Mouse (Mus musculus) right cerebral cortex, postnatal 4 days (tissue): ENCODE data around the gene Atp6v1e1.
A peak's percentile ranks its signal among the peaks of the same experiment; 100 is the strongest.
"Not testable (repeated sequence)": the region's sequence is repeated elsewhere in the genome, so short reads cannot be mapped to it uniquely, and the experiment has no call there.

Experiments
- DNase-seq: peaks from one replicate; pipeline ENCODE4 v3.0.0-alpha.2; 2022

The Atp6v1e1 gene

GRCm38 (mm10) chr6:120822307-120822928, at the start of gene Atp6v1e1:
TSS of gene Atp6v1e1 (minus strand) at chr6:120822793.
- DNase-seq = peak; percentile 81

GRCm38 (mm10) chr6:120871286-120871685, 48.7 kb upstream of the Atp6v1e1 start:
- DNase-seq = no peak

GRCm38 (mm10) chr6:120868824-120869223, 46.2 kb upstream of the Atp6v1e1 start:
- DNase-seq = peak; percentile 61

GRCm38 (mm10) chr6:120866051-120866814, 43.6 kb upstream of the Atp6v1e1 start:
- no peak for DNase-seq

GRCm38 (mm10) chr6:120860079-120860478, 37.5 kb upstream of the Atp6v1e1 start:
- no peak for DNase-seq

- no peak for DNase-seq
These were observed 35.7 kb upstream of the Atp6v1e1 start for GRCm38 (mm10) chr6:120858217-120858711.

- DNase-seq = no peak
These were observed 31.8 kb upstream of the Atp6v1e1 start for GRCm38 (mm10) chr6:120854413-120854812.

GRCm38 (mm10) chr6:120850720-120851119, 28.1 kb upstream of the Atp6v1e1 start:
- not testable (repeated sequence) for DNase-seq

- no peak for DNase-seq
These were observed 19.2 kb upstream of the Atp6v1e1 start for GRCm38 (mm10) chr6:120841754-120842153.

- no peak for DNase-seq
These were observed 17.7 kb upstream of the Atp6v1e1 start for GRCm38 (mm10) chr6:120840258-120840657.

GRCm38 (mm10) chr6:120837152-120837530, 14.5 kb upstream of the Atp6v1e1 start:
- no peak for DNase-seq

- no peak for DNase-seq
These were observed 14.0 kb upstream of the Atp6v1e1 start for GRCm38 (mm10) chr6:120836389-120837151.

- DNase-seq = peak; percentile 96
These were observed 13.1 kb upstream of the Atp6v1e1 start, which contains the start of gene Bcl2l13 for GRCm38 (mm10) chr6:120835474-120836374. TSS of gene Bcl2l13 (plus strand) at chr6:120836212.

- no peak for DNase-seq
These were observed 12.3 kb upstream of the Atp6v1e1 start for GRCm38 (mm10) chr6:120834766-120835321.

- DNase-seq = no peak
These were observed 9.5 kb upstream of the Atp6v1e1 start for GRCm38 (mm10) chr6:120832097-120832496.

- DNase-seq = no peak
These were observed 8.4 kb upstream of the Atp6v1e1 start for GRCm38 (mm10) chr6:120830866-120831608.

GRCm38 (mm10) chr6:120830056-120830455, 7.5 kb upstream of the Atp6v1e1 start:
- DNase-seq = no peak

- no peak for DNase-seq
These were observed 483 bp upstream of the Atp6v1e1 start for GRCm38 (mm10) chr6:120822937-120823614.

- no peak for DNase-seq
These were observed 878 bp downstream of the Atp6v1e1 start for GRCm38 (mm10) chr6:120821715-120822114.

GRCm38 (mm10) chr6:120820941-120821340, 1.7 kb downstream of the Atp6v1e1 start:
- DNase-seq = no peak

GRCm38 (mm10) chr6:120820144-120820543, 2.4 kb downstream of the Atp6v1e1 start:
- no peak for DNase-seq
